Mouse (Mus musculus) liver, postnatal 0 days (tissue): ENCODE data around the gene Tcl1b5. TPM values are rescaled to one million over a fixed set of nuclear protein-coding genes. Genes with fewer than 3 reads are reported as not detected.
A peak's percentile ranks its signal among the peaks of the same experiment; 100 is the strongest.
"Not testable (repeated sequence)": the region's sequence is repeated elsewhere in the genome, so short reads cannot be mapped to it uniquely, and the experiment has no call there.

Experiments used
- ATAC-seq: fragments of 200-750 bp; cut with Nextera tagmentation; 2 replicates; pipeline ENCODE4 v1.8.0; 2017; ENCODE audit warnings: mild to moderate bottlenecking, moderate library complexity
- DNase-seq: peaks from one replicate; pipeline ENCODE4 v3.0.0-alpha.2; 2016
- H3K27ac ChIP-seq: fragments of 300-500 bp; sonication (generic); 2 replicates; pipeline ENCODE4 v1.5.1; 2014; ENCODE audit warnings: antibody characterized with exemption, moderate library complexity, mild to moderate bottlenecking, low read depth
- H3K27me3 ChIP-seq: fragments of 300-500 bp; sonication (generic); 2 replicates; pipeline ENCODE4 v1.6.1; 2014; ENCODE audit warnings: low read length, control low read depth, mixed read lengths; ENCODE audit not compliant: insufficient read depth
- H3K36me3 ChIP-seq: fragments of 300-500 bp; sonication (generic); replicated peaks from 2 replicates; pipeline ENCODE4 v1.6.1; 2014; ENCODE audit warnings: mild to moderate bottlenecking, control low read depth, low read length, moderate library complexity, mixed read lengths; ENCODE audit not compliant: insufficient read depth
- H3K4me1 ChIP-seq: fragments of 300-500 bp; sonication (generic); 2 replicates; pipeline ENCODE4 v1.6.1; 2014; ENCODE audit warnings: antibody characterized with exemption, mild to moderate bottlenecking, control low read depth; ENCODE audit not compliant: insufficient read depth
- H3K4me2 ChIP-seq: fragments of 300-500 bp; sonication (generic); 2 replicates; pipeline ENCODE4 v1.6.1; 2014; ENCODE audit warnings: low read depth, mild to moderate bottlenecking, low read length, moderate library complexity, mixed read lengths
- H3K4me3 ChIP-seq: fragments of 300-500 bp; sonication (generic); 2 replicates; pipeline ENCODE4 v1.5.1; 2014; ENCODE audit warnings: low read depth, low read length
- H3K9ac ChIP-seq: fragments of 300-500 bp; sonication (generic); replicated peaks from 2 replicates; pipeline ENCODE4 v1.6.1; 2014; ENCODE audit warnings: mild to moderate bottlenecking, moderate library complexity
- H3K9me3 ChIP-seq: fragments of 300-500 bp; sonication (generic); 2 replicates; pipeline ENCODE4 v1.6.1; 2016; ENCODE audit warnings: mild to moderate bottlenecking, control low read depth, low read length, mixed read lengths
- CTCF ChIP-seq: sonication (generic); IDR thresholded peaks from 2 replicates; pipeline ENCODE4 v1.5.1; 2016; ENCODE audit warnings: antibody characterized with exemption, low read depth
- EP300 ChIP-seq: IDR thresholded peaks from 2 replicates; pipeline ENCODE4 v1.6.1; 2016; ENCODE audit warnings: antibody characterized with exemption, low read depth, mild to moderate bottlenecking
- WGBS: fragments of 180-500 bp; shearing (Covaris S2); extraction: QIAGEN DNeasy Blood & Tissue Kit; methylation state at CpG from one replicate; pipeline ENCODE4 v1.1.7; 2014; ENCODE audit not compliant: insufficient replicate concordance; 5-methylcytosine and 5-hydroxymethylcytosine counted together
- polyA plus RNA-seq: library from polyadenylated mRNA; unstranded; fragments of >200 nt; fragmentation: Nextera tagmentation; extraction: Ambion mirVana; gene quantifications from 2 replicates; pipeline ENCODE4 v1.2.1, GENCODE M21; 2015

Gene Tcl1b5
- polyA plus RNA-seq, 1 experiment from 2014 or later, result not detected

DNA sequence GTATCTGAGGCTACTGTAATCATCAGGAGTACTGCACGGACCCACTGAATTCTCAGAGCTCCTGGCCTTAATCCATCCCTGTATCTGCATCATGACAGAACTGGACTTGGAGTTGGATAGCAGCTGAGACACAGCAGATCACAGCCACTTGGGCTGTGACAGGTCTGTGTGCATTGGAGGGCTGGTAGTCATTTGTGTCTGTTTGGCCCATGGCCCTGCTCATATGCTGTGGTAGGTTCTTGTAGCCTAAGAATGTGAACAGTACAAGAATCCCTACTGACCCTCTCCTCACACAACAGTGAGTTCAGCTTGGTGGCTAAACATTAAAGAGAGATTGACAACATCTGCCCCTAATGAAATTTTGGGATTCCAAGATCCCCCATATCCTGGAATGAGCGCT is 2.8 kb upstream of the Tcl1b5 start:
- no peaks in the 10 kb centered on the region for H3K4me1 ChIP-seq

GRCm38 (mm10) chr12:105174318-105174717 is 1.8 kb upstream of the Tcl1b5 start:
- TF ChIP-seq CTCF, result peak; percentile 53
- not testable (repeated sequence) for H3K4me3 ChIP-seq, H3K36me3 ChIP-seq, ATAC-seq, H3K4me1 ChIP-seq, H3K4me2 ChIP-seq, H3K27me3 ChIP-seq, H3K9ac ChIP-seq, H3K27ac ChIP-seq, H3K9me3 ChIP-seq
- DNase-seq, result peak; percentile 25
- WGBS, result 14% methylated on average over 2 of the region's 2 CpGs

More for the DNA sequence above, 2.8 kb upstream of the Tcl1b5 start:
- TF ChIP-seq CTCF (no peak), EP300 (no peak)
- Histone ChIP-seq H3K9ac (no peak overlapping the region), H3K9me3 (no peaks in the 10 kb centered on the region), H3K27ac (no peak overlapping the region), H3K36me3 (no peaks in the 10 kb centered on the region), H3K4me3 (no peak overlapping the region), H3K4me2 (no peak overlapping the region), H3K27me3 (no peaks in the 10 kb centered on the region)
- ATAC-seq (no peak), DNase-seq (no peak)
- 77% methylated on average over 2 of the region's 2 CpGs for WGBS

- DNase-seq, H3K9ac ChIP-seq, H3K9me3 ChIP-seq, H3K4me1 ChIP-seq, H3K4me2 ChIP-seq, ATAC-seq, H3K27me3 ChIP-seq, H3K36me3 ChIP-seq, H3K4me3 ChIP-seq, H3K27ac ChIP-seq: not testable (repeated sequence)
- 33% methylated on average over 4 of the region's 4 CpGs for WGBS
Observed at GRCm38 (mm10) chr12:105181040-105181644, 5.0 kb downstream of the Tcl1b5 start.

- not testable (repeated sequence) for H3K36me3 ChIP-seq, H3K4me3 ChIP-seq, H3K27me3 ChIP-seq, H3K9ac ChIP-seq, H3K4me2 ChIP-seq, H3K4me1 ChIP-seq, H3K27ac ChIP-seq, ATAC-seq, H3K9me3 ChIP-seq, DNase-seq
- peak; percentile 54 for TF ChIP-seq CTCF
- 33% methylated on average over 2 of the region's 2 CpGs for WGBS
Observed at GRCm38 (mm10) chr12:105188980-105189379, 12.8 kb downstream of the Tcl1b5 start.

DNA sequence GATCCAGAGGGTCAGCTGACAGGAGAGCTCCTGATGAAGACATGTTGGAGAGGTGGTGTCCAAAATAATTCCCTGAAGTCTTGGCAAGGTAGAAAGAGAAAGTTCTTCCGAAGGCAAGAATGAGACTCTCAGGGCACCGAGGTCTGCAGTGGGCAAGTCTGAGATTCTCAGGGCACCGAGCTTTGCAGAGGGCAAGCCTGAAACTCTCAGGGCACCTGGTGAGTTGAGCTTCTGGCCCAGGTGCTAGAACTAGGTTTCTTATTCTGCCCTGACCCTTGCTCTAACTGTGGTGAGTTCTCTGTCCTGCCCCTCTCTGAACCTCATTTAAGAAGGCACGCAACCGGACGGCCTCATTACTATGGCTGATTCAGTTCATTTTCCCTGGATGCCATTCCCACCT is 14.6 kb downstream of the Tcl1b5 start, which contains the start of gene Tcl1b3:
Tcl1b3 (plus strand) TSS at position 301 of the 400 bp plus-strand sequence.
- not testable (repeated sequence) for DNase-seq, H3K9ac ChIP-seq, H3K4me3 ChIP-seq, H3K4me2 ChIP-seq, H3K9me3 ChIP-seq, H3K27me3 ChIP-seq, H3K27ac ChIP-seq, H3K4me1 ChIP-seq, ATAC-seq, H3K36me3 ChIP-seq
- WGBS, result 83% methylated on average over 6 of the region's 6 CpGs

DNA sequence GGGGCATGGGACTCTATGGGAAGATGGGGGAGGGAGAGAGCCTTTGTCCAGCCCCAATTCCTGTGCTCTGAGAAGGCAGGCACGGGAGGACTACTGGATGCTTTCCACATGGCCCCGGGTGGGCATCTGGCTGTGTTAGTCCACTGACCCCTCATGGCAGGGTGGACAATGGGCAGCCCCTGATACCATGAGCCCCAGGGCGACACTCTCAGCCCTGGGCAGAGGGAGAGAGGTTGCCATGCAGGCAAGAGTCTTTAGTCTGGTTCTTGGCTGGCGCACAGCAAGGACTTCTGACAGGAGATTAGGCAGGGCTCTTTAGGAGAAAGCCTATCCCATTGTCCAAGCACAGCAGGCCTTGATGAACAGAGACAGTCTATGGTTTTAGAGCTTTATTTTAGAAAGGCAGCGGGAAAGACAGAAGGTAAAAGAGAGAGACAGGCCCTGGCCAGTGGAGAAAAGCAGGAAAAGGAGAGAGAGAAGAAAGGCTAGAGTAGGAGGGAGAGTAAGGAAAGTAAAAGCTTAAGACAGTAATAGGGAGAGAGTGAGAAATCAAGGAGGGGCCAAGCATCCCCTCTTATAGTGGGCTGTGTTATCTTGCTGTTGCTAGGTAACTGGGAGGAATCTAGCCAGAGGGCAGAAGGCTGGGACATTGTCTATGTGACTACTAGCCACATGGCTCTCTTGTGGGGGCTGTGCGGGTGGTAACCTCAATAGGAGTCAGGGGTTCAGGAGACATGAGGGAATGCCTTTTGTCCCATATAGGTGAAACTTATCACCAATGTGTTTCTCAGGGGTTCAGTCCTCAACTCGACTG is 23.7 kb downstream of the Tcl1b5 start:
- H3K4me1 ChIP-seq, H3K27me3 ChIP-seq, H3K4me2 ChIP-seq, H3K9me3 ChIP-seq, ATAC-seq, H3K4me3 ChIP-seq, DNase-seq, H3K36me3 ChIP-seq, H3K27ac ChIP-seq, H3K9ac ChIP-seq: not testable (repeated sequence)
- WGBS, result 61% methylated on average over 7 of the region's 7 CpGs

- not testable (repeated sequence) for ATAC-seq, H3K4me3 ChIP-seq, H3K9ac ChIP-seq, H3K9me3 ChIP-seq, H3K4me1 ChIP-seq, H3K27ac ChIP-seq, H3K4me2 ChIP-seq, H3K27me3 ChIP-seq, H3K36me3 ChIP-seq, DNase-seq
- 79% methylated on average over 1 of the region's 1 CpGs for WGBS
Observed at GRCm38 (mm10) chr12:105201657-105202056, 25.5 kb downstream of the Tcl1b5 start, which contains the start of gene Tcl1b4. Gene Tcl1b4, plus strand, starts transcription at chr12:105201957.
